Mouse (Mus musculus): ENCODE results near the gene Alkbh6.

Alkbh6 gene

GRCm38 (mm10) chr7:30295103-30295502, 13.4 kb upstream of the Alkbh6 start:
- DNase-seq (ENCODE audit: low spot score): no peak

GRCm38 (mm10) chr7:30296816-30297215, 11.7 kb upstream of the Alkbh6 start:
- DNase-seq (ENCODE audit: low spot score): no peak

- no peak for DNase-seq (ENCODE audit: low spot score)
Measured at GRCm38 (mm10) chr7:30297266-30297665, 11.3 kb upstream of the Alkbh6 start.

GRCm38 (mm10) chr7:30300914-30301313, 7.6 kb upstream of the Alkbh6 start:
- DNase-seq (ENCODE audit: low spot score): no peak

GRCm38 (mm10) chr7:30306083-30306779, 2.3 kb upstream of the Alkbh6 start:
- no peak for DNase-seq (ENCODE audit: low spot score)

- DNase-seq (ENCODE audit: low spot score): no peak
Measured at GRCm38 (mm10) chr7:30309395-30310129, 1.0 kb downstream of the Alkbh6 start.

- no peak for DNase-seq (ENCODE audit: low spot score)
Measured at GRCm38 (mm10) chr7:30310136-30310535, 1.6 kb downstream of the Alkbh6 start.

GRCm38 (mm10) chr7:30313666-30314320, 5.3 kb downstream of the Alkbh6 start:
- peak; percentile 62 for DNase-seq (ENCODE audit: low spot score)

GRCm38 (mm10) chr7:30314721-30315155, 6.2 kb downstream of the Alkbh6 start, which contains the start of gene Syne4:
TSS of gene Syne4 (plus strand) at chr7:30314807.
- DNase-seq (ENCODE audit: low spot score): peak; percentile 85

- no peak for DNase-seq (ENCODE audit: low spot score)
Measured at GRCm38 (mm10) chr7:30315559-30316529, 7.3 kb downstream of the Alkbh6 start.

- no peak for DNase-seq (ENCODE audit: low spot score)
Measured at GRCm38 (mm10) chr7:30318142-30318541, 9.6 kb downstream of the Alkbh6 start.

- peak; percentile 61 for DNase-seq (ENCODE audit: low spot score)
Measured at GRCm38 (mm10) chr7:30320946-30321345, 12.4 kb downstream of the Alkbh6 start.

GRCm38 (mm10) chr7:30321539-30322284, 13.2 kb downstream of the Alkbh6 start, which contains the start of gene E130208F15Rik:
TSS of gene E130208F15Rik (plus strand) at chr7:30321740.
- peak; percentile 81 for DNase-seq (ENCODE audit: low spot score)

- peak; percentile 97 for DNase-seq (ENCODE audit: low spot score)
Measured at GRCm38 (mm10) chr7:30322285-30322667, 13.8 kb downstream of the Alkbh6 start.

GRCm38 (mm10) chr7:30322865-30323264, 14.3 kb downstream of the Alkbh6 start:
- no peak for DNase-seq (ENCODE audit: low spot score)

- no peak for DNase-seq (ENCODE audit: low spot score)
Measured at GRCm38 (mm10) chr7:30323795-30324194, 15.3 kb downstream of the Alkbh6 start, which contains the start of gene Sdhaf1. TSS of gene Sdhaf1 (minus strand) at chr7:30323895.

GRCm38 (mm10) chr7:30324300-30324944, 15.9 kb downstream of the Alkbh6 start:
- no peak for DNase-seq (ENCODE audit: low spot score)

GRCm38 (mm10) chr7:30325364-30325763, 16.8 kb downstream of the Alkbh6 start:
- no peak for DNase-seq (ENCODE audit: low spot score)

- no peak for DNase-seq (ENCODE audit: low spot score)
Measured at GRCm38 (mm10) chr7:30326427-30326826, 17.9 kb downstream of the Alkbh6 start.

- no peak for DNase-seq (ENCODE audit: low spot score)
Measured at GRCm38 (mm10) chr7:30327140-30327539, 18.6 kb downstream of the Alkbh6 start.

Data from yolk sac, embryonic 10.5 days (tissue).